Mouse (Mus musculus) ES-E14 (cell line): ENCODE measurements at regions not wholly inside any gene's neighbourhood (a gene's known extent, or its start where the extent isn't known, plus 50 kb on each side); places are given as distances from the start of the nearest gene placed in this dataset.

Experiments used
- DNase-seq: peaks from one replicate; pipeline ENCODE4 v3.0.0-alpha.2; 2013; ENCODE audit warnings: low read depth, low spot score
- H3K27ac ChIP-seq: 2 replicates; pipeline ENCODE4 v1.5.1; 2012; ENCODE audit warnings: low read depth, mild to moderate bottlenecking, low read length, moderate library complexity, mixed read lengths; ENCODE audit not compliant: poor library complexity, insufficient read depth, severe bottlenecking
- H3K36me3 ChIP-seq: 2 replicates; pipeline ENCODE4 v1.6.1; 2012; ENCODE audit warnings: mild to moderate bottlenecking, low read length, moderate library complexity, mixed read lengths; ENCODE audit not compliant: control insufficient read depth, poor library complexity, insufficient read depth, severe bottlenecking
- H3K4me1 ChIP-seq, 2 experiments: fragments of 150-350 bp in 1 of 2; sonication (generic) in 1 of 2; 2 replicates each; pipeline ENCODE4 v1.6.1; 2012; ENCODE audit warnings: low read length in 2 of 2, mild to moderate bottlenecking in 1 of 2, mixed read lengths in 1 of 2; ENCODE audit not compliant: control insufficient read depth in 2 of 2, insufficient read depth in 2 of 2, poor library complexity in 1 of 2
- H3K4me3 ChIP-seq, 2 experiments: fragments of 150-350 bp in 1 of 2; sonication (generic) in 1 of 2; 2 replicates each; pipeline ENCODE4 v1.5.1; 2012; ENCODE audit warnings: low read length in 2 of 2, low read depth in 1 of 2, mild to moderate bottlenecking in 1 of 2, mixed read lengths in 1 of 2; ENCODE audit not compliant: insufficient read depth in 1 of 2, poor library complexity in 1 of 2, severe bottlenecking in 1 of 2
- H3K9ac ChIP-seq: 2 replicates; pipeline ENCODE4 v1.6.1; 2012; ENCODE audit warnings: low read depth, mild to moderate bottlenecking, low read length, mixed read lengths; ENCODE audit not compliant: poor library complexity, insufficient read depth, severe bottlenecking
- H3K9me3 ChIP-seq: fragments of 150-350 bp; sonication (generic); 2 replicates; pipeline ENCODE4 v1.6.1; 2012; ENCODE audit warnings: low read depth, mild to moderate bottlenecking, low read length; ENCODE audit not compliant: control insufficient read depth, insufficient read depth
- CHD2 ChIP-seq: IDR thresholded peaks from 2 replicates; pipeline ENCODE4 v1.6.1; 2014; ENCODE audit warnings: mild to moderate bottlenecking, low read depth, low read length, inconsistent platforms
- HCFC1 ChIP-seq: IDR thresholded peaks from 2 replicates; pipeline ENCODE4 v1.6.1; 2012; ENCODE audit warnings: low read length, inconsistent platforms, borderline replicate concordance; ENCODE audit not compliant: insufficient read depth
- MAFK ChIP-seq: IDR thresholded peaks from 2 replicates; pipeline ENCODE4 v1.6.1; 2014; ENCODE audit warnings: mild to moderate bottlenecking, low read depth, low read length, inconsistent platforms; ENCODE audit not compliant: insufficient read depth
- ZC3H11A ChIP-seq: IDR thresholded peaks from 2 replicates; pipeline ENCODE4 v1.6.1; 2012; ENCODE audit warnings: low read depth, mild to moderate bottlenecking, inconsistent platforms, low read length, borderline replicate concordance
- ZNF384 ChIP-seq: IDR thresholded peaks from 2 replicates; pipeline ENCODE4 v1.6.1; 2012; ENCODE audit warnings: low read depth, low read length, inconsistent platforms
- in situ Hi-C, 2 experiments: fragments of 600-800 bp; cut with MboI; formaldehyde crosslinking; loops; one replicate each; pipeline ENCODE4 v1.15.1; 2025; ENCODE audit warnings: low sequenced_read_pairs in 2 of 2, inconsistent platforms in 1 of 2; ENCODE audit not compliant: unreplicated experiment in 2 of 2

DNA sequence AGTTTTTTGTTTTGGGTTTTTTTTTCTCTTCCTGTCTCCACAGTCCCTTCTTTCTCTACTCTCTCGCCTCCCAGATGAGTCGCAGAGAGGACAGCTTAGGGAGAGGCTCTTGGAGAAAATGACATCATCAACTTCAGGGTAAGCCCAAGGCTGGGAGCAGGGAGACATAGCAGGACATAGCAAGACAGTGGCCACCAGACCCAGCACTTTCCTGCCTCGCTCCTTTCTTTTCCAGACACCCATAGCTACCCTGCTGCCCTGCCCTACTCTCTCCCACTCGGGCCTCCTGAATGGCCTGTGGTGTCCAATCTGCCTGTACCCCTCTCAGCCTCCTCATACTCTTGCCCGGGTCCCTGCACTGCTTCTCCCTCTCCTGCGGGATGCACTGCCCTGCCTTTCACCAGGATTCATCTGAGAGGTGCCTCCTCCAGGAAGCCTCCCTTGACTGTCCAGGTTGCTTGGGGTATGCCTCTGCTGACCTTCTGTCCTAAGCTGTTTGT lies 133.8 kb downstream of the Hmg20a start:
- Histone ChIP-seq H3K9me3 (no peaks in the 10 kb centered on the region), H3K9ac (no peak overlapping the region), H3K4me1 (peaks cover 8 to 29% of the 10 kb centered on the region in 2 experiments), H3K27ac (no peak overlapping the region; the same call in 1 of the 2 replicates), H3K36me3 (no peaks in the 10 kb centered on the region), H3K4me3 (no peak overlapping the region)
- TF ChIP-seq ZNF384: no peak
- no peak for DNase-seq
- in situ Hi-C loops: loop anchor here (10.0 to 25.0 kb wide), 2 partner anchors 137 to 340 kb away; partner anchors contain the start of genes Hmg20a (in 1 of the 2) and Peak1 (in 1 of the 2)

DNA sequence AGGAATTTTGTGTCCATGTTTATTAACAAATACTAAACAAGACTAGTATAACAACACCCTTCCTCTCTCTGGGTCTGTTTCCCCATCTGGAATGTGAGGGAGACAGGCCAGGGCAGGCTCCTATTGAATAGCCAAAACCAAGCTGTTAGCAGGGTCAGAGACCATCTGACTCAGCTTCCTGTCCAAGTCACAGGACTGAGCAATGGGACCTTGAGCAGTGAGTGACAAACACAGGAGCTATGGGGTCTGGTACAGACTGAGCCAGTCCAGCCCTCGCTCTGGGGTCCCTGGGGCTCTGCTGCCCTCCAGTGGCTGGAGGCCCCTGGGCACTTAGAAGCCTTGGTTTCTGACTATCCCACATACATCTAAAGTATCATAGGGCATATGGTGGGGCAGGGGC lies 134.4 kb downstream of the Hmg20a start:
- peaks cover 8 to 24% of the 10 kb centered on the region in 2 experiments for H3K4me1 ChIP-seq
- peak; percentile 57 for DNase-seq
- no peaks in the 10 kb centered on the region for H3K36me3 ChIP-seq
- H3K27ac ChIP-seq: no peak overlapping the region
- H3K9me3 ChIP-seq: no peaks in the 10 kb centered on the region
- in situ Hi-C loops: loop anchor here (10.0 to 25.0 kb wide), 2 partner anchors 138 to 340 kb away; partner anchors contain the start of genes Hmg20a (in 1 of the 2) and Peak1 (in 1 of the 2)
- no peak for TF ChIP-seq MAFK
- TF ChIP-seq ZC3H11A: peak; percentile 100
- H3K9ac ChIP-seq: no peak overlapping the region
- H3K4me3 ChIP-seq: no peak overlapping the region

GRCm38 (mm10) chr9:56553626-56554025 lies 135.2 kb downstream of the Hmg20a start:
- no peak for DNase-seq
- no peaks in the 10 kb centered on the region for H3K9me3 ChIP-seq
- H3K9ac ChIP-seq: no peak overlapping the region
- peaks cover 8 to 23% of the 10 kb centered on the region in 2 experiments for H3K4me1 ChIP-seq
- TF ChIP-seq ZNF384 (no peak), ZC3H11A (no peak), CHD2 (no peak), HCFC1 (no peak), MAFK (no peak)
- H3K36me3 ChIP-seq: no peaks in the 10 kb centered on the region
- no peak overlapping the region for H3K27ac ChIP-seq
- H3K4me3 ChIP-seq: no peak overlapping the region
- in situ Hi-C loops: loop anchor here (10.0 to 25.0 kb wide), 2 partner anchors 139 to 341 kb away; partner anchors contain the start of genes Hmg20a (in 1 of the 2) and Peak1 (in 1 of the 2)

DNA sequence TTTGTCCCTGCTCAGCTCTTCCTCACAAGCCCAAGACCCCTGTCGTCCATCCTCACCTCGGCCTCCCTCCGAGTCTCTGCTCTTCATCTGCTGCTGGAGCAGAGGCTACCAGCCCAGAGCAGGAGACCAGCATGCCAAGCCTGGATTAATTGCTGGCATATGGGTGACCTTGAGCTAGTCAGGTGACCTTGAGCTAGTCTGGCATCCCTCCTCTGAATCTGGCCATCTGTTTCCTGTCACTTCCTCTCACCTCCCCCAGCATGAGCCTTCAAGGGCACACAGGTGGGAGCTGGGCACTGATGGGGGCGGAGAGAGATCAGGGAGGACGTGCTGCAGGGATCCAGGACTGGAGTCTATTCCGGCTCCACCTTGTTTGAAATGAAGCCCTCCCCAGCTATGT lies 135.7 kb downstream of the Hmg20a start:
- TF ChIP-seq MAFK (no peak), ZNF384 (no peak), ZC3H11A (no peak), CHD2 (no peak), HCFC1 (no peak)
- Histone ChIP-seq H3K36me3 (no peaks in the 10 kb centered on the region), H3K9ac (no peak overlapping the region), H3K4me3 (no peak overlapping the region), H3K4me1 (peaks cover 8 to 22% of the 10 kb centered on the region in 2 experiments), H3K9me3 (no peaks in the 10 kb centered on the region), H3K27ac (no peak overlapping the region)
- DNase-seq: no peak
- in situ Hi-C loops: loop anchor here (10.0 to 25.0 kb wide), 2 partner anchors 139 to 342 kb away; partner anchors contain the start of genes Hmg20a (in 1 of the 2) and Peak1 (in 1 of the 2)

DNA sequence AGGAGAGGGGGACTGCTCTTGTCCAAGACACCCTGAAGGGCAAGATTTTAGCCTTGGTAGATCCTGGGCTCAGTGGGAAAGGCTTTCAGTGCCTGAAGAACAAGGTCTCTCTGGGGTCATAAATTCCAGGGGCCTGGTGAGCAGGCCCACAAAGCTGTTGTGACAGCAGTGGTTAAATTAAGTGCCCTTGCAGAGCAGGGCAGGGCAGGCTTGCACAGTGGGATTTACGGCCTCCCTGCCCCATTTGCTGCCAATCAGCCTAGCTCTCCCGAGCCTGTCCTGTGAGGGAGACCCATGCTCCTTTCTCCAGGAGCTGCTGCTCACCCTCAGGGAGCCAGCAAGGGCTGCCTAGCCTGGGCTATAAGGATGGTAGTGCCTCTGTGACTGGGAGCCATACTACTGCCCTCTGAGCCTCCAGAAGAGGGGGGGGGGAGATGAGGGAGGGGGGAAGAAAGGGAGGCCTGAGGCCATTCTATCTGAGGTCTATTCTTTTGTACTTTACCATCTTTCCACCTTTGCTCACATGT lies 141.3 kb downstream of the Hmg20a start:
- Histone ChIP-seq H3K4me3 (no peak overlapping the region), H3K36me3 (no peaks in the 10 kb centered on the region), H3K9ac (no peak overlapping the region), H3K9me3 (no peaks in the 10 kb centered on the region), H3K27ac (no peak overlapping the region), H3K4me1 (no peaks in the 10 kb centered on the region)
- no peak for TF ChIP-seq CHD2
- no peak for DNase-seq
- in situ Hi-C loops: loop anchor here (10.0 to 25.0 kb wide), 3 partner anchors 145 to 355 kb away; partner anchors contain the start of genes Hmg20a (in 1 of the 2) and Peak1 (in 1 of the 2)
